Mouse (Mus musculus) gastrocnemius, postnatal 25 days (tissue): Measurements from ENCODE around the gene Sgms2. TPM values are rescaled to one million over a fixed set of nuclear protein-coding genes. Genes with fewer than 3 reads are reported as not detected.
A peak's percentile ranks its signal among the peaks of the same experiment; 100 is the strongest.

ENCODE experiments used
- DNase-seq: peaks from one replicate; pipeline ENCODE4 v3.0.0; 2022
- long read RNA-seq, 2 experiments: library from polyadenylated mRNA; stranded (forward); transcript quantifications; one replicate each; pipeline ENCODE4 v2.0.0; 2021
- total RNA-seq, 2 experiments: library from RNA; stranded (reverse); gene quantifications; 1 replicate in 1 of 2; 2 replicates in 1 of 2; pipeline ENCODE4 v1.2.3; 2021

The Sgms2 gene
- total RNA-seq = 1 to 10 TPM; 1.6 to 2.6 TPM
- long read RNA-seq, experiment 1 = 0 reads
- long read RNA-seq, experiment 2, partial matches to known transcripts = 0 of 1 reads
- long read RNA-seq, experiment 2, other reads (novel, unspliced or antisense) = 1 of 1 reads

- no peak for DNase-seq
Measured at GRCm38 (mm10) chr3:131491361-131491925, at the start of gene Sgms2. Gene Sgms2 (minus strand): TSS chr3:131491411.

DNA sequence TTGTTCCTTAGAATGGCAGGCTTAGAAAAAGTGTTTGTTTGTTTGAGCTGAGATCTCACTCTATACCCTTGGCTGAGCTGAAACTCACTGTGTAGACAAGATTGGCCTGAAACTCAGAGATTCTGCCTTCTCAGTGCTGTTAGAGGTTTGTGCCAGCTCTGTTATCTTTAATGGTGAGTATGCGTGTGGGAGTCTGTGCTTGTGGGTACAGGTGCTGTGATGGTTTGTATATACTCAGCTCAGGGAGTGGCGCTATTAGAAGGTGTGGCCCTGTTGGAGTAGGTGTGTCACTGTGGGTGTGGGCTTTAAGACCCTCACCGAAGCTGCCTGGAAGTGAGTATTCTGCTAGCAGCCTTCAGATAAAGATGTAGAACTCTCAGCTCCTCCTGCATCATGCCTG, 34.0 kb upstream of the Sgms2 start:
- no peak for DNase-seq

- DNase-seq = no peak
Measured at GRCm38 (mm10) chr3:131524779-131525178, 33.6 kb upstream of the Sgms2 start.

DNA sequence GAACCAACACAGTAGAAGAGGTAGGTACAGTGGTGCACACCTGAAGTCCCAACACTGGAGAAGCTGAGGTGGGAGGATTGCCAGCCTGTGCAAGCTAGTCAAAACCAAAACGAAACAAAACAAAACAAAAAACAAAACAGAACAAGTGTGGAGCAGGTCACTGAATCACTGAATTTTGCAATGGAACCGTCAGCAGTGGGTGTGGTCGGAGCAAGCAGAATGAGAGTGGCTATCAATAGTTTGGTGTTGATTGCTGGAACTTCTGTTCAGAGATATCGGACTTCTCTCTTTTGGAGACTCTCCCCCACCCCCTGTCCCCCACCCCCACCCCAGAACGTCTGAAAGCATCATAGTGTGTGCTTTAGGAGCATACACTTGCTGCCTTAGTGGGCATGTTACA, 33.0 kb upstream of the Sgms2 start:
- DNase-seq = no peak

DNA sequence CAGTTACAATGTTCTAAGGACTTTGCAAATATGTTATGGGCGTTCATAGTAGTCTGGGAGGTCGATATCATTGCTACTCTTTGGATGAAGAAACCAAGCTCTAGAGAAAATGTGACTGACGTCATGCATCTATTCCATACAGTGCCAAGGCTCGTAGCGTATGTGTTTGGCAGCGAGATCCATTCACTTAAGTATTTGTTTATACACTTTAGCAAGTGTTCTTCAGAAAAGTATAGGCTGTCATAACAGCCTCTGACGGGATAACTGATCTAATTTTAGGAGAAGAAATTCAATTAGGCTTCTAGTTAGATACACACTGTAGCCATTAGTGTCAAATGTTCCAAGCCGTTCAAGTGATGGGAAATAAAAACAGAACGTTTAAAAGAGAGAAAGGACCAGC, 32.5 kb upstream of the Sgms2 start:
- no peak for DNase-seq

- DNase-seq = no peak
Measured at GRCm38 (mm10) chr3:131522243-131522642, 31.0 kb upstream of the Sgms2 start.

DNA sequence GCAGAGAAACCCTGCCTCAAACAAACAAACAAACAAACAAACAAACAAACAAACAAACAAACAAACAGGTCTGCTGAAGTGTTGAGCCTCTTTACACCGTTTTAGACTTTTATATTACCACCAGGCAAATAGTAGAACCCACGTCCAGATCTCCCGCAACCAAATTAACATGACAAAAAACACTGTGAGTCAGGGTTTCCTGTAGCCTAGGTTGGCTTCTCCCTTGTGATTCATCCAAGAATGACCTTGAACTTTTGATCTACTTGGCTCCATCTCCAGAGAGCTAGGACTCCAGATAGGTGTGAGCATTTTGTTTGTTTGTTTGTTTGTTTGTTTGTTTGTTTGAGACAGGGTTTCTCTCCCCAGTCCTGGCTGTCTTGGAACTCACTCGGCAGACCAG, 30.0 kb upstream of the Sgms2 start:
- no peak for DNase-seq

DNA sequence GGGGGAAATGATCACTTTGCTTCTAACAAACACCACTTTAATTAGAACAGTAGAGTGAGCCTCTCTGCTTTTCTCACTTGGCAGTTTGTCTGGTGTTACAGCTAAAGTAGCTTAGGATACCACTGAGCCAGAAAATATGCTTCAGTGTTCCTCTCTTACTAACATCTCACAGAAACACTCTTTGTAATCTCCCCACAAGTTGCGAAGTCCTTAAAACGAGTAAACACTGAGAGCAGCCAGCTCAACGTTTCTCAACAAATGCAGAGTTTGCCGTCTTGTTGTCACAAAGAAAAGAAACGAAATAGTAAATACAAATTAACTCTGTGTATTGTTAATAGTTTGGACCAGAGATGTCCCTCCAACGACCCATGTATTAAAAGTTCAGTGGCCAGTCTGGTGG, 26.5 kb upstream of the Sgms2 start:
- no peak for DNase-seq

- no peak for DNase-seq
Measured at GRCm38 (mm10) chr3:131516332-131516999, 25.3 kb upstream of the Sgms2 start.

- no peak for DNase-seq
Measured at GRCm38 (mm10) chr3:131511616-131512015, 20.4 kb upstream of the Sgms2 start.

GRCm38 (mm10) chr3:131508024-131508423, 16.8 kb upstream of the Sgms2 start:
- no peak for DNase-seq

GRCm38 (mm10) chr3:131504595-131505223, 13.5 kb upstream of the Sgms2 start:
- no peak for DNase-seq

DNA sequence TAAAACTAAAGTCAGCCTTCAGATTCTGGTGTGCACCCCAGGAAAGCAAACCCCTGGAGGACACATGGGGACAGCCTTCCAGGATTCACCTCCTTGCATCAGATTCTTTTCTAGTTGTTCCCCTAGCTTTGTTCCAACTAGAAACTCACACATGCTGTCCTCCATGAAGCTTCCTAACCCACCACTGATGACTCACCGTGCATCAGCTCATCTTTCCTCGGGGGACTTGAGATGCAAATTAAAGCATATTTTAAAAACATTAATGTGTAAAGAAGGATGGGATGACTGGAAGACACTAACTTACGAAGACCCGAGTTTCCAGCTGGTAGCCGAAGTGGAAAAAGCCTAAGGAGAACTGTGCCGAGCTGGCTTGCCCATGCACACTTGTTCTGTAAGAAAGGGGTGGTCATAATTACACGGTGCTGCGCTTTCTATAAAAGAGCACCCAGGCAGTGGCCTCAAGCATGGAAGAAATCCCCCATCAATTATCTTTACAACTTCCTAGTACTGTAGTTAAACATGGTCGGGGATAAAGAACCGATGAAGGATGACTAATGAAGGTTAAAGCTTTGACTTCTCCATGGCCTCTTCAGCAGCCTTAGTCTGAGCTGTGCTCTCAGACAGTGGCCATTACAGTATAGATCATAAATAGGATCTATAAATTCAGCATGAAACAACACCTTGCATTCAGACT, 10.6 kb upstream of the Sgms2 start:
- no peak for DNase-seq

DNA sequence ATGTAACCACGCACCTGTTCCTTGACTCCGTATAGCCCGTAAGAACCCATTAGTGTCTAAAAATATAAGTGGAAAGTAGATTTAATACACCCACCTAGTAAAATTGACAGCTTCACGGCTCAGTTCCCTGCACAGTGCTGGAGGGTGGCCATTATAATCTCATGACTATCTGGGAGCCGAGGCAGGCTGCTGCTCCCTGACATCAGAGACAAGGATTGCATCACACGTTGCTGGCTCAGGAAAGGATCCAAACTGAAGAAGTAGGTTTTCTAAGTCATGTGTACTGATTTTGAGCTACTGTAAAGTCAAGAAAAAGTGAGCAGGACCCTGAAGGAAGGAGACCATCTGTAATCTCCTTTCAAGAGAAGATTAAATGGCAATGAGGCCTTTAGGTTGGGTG, 8.4 kb upstream of the Sgms2 start:
- no peak for DNase-seq

DNA sequence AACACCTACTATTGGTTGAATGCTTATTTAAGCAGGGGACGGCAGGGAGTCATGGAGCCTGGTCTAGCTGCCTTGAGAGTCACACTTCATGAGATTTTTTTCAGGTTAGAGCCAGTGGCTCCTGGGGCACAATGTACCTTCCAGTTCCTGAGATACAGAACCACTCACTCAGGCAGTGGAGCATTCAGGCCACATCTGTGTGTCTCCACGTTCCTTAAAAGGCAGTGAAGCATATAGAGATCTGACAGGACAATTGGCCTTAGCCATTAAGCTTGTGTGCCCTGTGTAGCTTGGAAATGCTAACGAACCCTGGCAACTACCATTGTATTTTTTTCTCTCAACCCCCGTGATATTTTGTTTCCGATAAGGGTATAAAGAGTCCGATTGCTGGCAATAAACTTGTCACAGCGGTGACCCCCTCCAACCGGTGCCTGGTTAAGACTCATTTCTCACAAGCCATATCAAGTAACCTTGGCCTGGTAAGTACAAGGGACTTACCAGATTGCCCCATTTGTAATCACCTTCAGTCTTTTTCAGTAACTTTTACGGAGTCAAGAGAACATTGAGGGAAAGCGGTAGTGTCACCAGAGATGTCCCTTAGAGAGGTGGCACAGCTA, 5.4 kb upstream of the Sgms2 start:
- no peak for DNase-seq

DNA sequence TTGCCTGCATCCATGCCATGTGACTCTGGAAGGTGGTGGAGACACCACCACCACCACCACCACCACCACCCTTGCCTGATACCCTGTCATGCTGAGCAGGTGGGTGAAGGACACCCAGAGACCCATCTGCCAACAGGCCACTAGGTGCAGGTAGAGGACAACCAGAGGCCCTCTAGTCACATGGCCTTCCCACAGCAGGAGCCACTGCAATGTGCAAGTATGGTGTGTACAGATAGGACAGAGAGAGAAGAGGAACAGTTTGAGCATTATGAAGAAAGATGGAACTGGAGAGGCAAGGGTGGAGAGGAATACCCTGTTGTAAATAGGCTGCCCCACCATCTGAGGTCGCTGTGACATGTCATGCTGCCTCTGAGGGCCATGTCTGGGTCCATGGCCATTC, 3.9 kb upstream of the Sgms2 start:
- no peak for DNase-seq

DNA sequence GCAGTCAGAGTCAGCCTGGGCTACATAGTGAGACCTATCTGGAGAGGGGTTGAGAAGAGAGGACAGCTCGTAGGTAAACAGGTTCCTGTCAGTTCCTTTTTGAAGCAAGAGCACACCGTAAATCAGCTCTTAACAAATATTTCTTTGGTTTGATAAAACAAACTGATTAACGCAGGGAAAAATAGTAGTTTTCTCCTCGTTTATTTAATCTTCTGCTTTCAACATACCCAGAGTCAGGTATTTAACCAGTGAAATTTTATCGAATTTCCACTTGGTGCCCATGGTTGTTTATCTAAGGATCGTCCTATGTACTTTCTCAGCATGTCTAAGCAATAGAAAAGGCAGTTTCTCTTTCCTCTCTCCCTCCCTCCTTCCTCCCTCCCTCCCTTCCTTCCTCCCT, 2.0 kb upstream of the Sgms2 start:
- no peak for DNase-seq

- DNase-seq = no peak
Measured at GRCm38 (mm10) chr3:131491980-131492379, 769 bp upstream of the Sgms2 start.

DNA sequence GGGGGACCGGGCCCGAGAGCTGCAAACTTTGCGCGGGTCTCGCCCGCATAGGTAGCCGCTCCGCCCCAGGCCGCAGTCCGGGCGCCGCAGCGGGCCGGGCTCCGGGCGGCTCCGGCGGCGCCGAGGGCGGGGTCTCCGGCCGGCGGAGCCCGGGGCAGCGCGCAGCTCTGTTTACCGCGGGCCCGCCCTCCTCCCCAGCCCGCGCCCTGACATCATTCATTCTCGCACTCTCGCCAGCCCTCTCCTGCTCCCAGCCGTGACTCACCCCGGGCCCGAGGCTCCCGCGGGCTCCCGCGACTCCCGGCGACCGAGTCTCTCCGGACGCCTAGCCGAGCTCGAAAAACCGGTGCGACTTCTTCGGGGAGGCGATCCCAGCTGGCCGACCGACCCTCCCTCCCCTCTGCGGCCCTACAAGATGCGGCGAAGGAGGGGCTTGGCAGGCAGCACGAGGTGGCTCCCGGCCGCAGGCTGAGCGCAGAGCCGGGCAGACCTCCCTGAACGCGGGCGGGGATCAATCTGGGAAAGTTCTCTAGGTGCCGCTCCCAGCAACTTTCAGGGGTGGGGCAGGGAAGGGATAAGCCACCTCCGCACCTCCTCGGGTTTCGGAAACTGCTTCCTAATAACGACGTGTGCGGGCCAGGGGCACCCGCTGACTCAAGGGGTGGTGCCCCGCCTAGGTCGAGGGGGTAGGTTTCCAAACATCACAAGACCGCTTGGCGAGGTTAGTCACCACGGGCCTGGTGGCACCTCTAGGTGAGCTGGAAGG, 885 bp downstream of the Sgms2 start:
- peak; percentile 78 for DNase-seq

DNA sequence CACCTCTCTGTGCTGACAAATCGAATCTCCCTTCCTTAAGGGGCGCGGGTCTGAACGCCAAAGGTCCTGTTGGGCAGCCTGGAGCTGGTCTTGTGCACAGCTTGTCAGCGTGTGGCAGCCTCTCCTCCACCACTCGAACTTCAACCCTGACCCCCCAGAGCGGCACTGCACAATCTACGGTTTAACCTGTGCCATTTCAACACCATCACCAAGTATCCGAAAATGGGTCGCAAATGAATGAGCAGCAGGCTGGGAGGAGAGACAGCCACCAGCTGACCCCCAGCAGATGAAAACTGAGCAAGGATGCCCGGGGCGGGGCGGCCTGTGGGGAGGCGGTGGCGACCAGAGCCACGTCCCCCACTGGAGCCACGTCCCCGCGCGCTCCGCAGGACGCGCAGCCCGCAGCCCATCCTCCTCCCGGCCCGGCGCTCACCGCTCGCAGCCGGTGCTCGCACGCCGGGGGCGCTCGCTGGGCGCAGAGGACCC, 1.5 kb downstream of the Sgms2 start:
- DNase-seq = peak; percentile 64

DNA sequence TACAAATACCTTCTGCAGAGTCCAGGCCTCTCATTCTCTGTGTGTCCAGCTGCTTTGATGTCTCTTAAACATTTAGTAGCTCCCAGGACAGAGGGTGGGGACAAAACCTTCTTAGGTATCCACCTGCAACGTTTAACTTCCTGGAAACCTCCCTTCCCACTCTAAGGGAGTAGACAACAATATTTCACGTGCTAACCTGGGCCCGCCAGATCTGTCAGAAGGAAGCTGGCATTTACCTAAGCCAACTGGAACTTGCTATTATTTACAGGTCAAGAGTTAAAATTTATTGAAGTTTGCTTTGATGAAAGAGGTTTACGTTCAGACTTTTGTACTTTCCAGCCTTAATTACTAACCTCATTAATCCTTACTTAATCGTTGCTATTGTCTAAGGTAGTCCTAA, 2.2 kb downstream of the Sgms2 start:
- no peak for DNase-seq

DNA sequence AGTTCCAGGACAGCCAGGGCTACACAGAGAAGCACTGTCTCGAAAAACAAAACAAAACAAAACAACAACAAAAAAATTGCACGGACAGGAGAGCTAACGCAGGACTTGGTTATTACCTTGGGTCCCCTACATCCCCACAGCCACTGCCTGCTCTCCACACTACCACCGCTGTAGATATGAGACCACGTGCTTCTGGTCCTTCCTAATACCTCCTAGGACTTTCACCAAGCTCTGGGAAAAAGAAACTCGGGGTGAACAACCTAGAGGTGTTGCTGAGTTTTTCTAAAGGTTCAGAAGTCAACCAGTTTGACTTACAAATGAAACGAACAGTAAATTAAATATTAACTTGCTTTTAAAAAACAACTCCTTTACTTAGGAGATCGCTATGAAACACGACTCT, 2.8 kb downstream of the Sgms2 start:
- no peak for DNase-seq
